Mouse (Mus musculus): ENCODE data around the gene Gm19935.

- no peak for TF ChIP-seq CTCF (IDR thresholded peaks at IDR 0.05; ENCODE audit: insufficient read depth, low read length)
- TF ChIP-seq POLR2A (IDR thresholded peaks at IDR 0.05; ENCODE audit: borderline replicate concordance, extremely low read depth, low read depth, low read length), result no peak
Measured at GRCm38 (mm10) chr8:90825459-90825871, 8.3 kb upstream of the Gm19935 start.
